Mouse (Mus musculus): ENCODE measurements around the gene Rcbtb2. TPM values are rescaled to one million over a fixed set of nuclear protein-coding genes. Genes with fewer than 3 reads are reported as not detected.
A peak's percentile ranks its signal among the peaks of the same experiment; 100 is the strongest.

Rcbtb2 gene
- total RNA-seq, 2 experiments from 2014 or later: 19.1 to 20.6 TPM

DNA sequence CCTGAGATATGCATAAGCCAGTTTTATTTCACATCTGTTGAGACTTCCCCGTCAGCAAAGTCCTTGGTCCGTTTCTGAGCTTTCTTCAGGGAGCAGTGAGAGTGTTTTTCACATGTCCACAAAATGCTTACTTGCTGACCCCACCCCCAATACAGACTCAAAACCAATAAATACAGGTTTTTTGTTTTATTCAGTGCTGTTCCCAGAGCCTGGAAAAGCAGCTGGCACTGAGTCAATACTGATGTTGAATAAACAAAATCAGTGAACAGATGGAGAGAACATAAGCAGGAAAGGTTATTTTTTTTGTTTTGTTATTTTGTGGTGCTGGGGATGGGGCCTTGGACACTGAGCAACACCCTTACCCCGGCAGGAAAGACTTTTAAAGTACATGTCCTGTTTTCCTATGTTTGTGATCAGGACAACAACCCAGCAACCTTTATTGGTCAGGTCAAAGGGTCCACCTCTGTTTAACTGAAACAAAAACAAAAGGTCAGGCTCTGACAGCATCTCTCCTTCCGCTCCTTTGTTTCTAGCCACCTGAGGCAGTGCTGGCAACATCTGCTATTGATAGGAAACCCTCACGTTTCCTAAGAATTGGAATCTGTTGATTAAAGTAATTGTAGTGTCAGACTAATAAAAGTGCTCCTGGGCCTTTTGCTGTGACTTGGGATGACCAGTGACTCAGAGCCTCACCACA lies 108.6 kb downstream of the Rcbtb2 start:
- intact Hi-C loops (cut with DNase I): no loop called here
- TF ChIP-seq CTCF (IDR thresholded peaks at IDR 0.05): no peak
- H3K4me3 ChIP-seq: no peak overlapping the region
- DNase-seq (ENCODE audit: extremely low spot score in 1 of 2, low spot score in 2 of 2): no peak
- no peak overlapping the region for H3K27ac ChIP-seq

DNA sequence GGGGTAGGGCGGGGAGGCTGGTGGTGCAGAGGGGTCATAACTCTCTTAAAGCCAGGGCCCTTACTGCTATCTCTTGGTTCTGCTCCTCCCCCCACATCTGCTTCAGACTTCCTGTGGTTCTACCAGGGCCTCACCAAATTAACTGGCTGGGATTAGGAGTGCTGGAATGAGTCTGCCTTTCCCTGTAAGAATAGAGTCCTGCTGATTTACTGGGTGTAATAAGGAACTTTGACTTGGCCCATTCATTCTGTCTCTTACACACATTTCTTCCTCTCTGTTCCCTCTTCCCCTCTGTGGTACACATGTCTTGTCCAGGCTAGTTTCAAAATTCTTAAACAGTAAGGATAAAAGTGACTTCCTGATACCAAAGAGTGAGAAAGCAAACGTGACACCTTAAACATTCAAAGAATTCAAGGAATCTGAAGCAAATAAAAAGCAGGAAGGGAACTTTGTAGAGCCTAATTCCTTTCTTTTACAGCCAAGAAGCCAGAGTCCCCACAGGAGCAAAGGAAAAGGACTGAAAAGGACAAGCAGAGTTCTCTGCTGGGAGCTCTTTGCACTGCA lies 111.7 kb downstream of the Rcbtb2 start:
- intact Hi-C loops (cut with DNase I): no loop called here

DNA sequence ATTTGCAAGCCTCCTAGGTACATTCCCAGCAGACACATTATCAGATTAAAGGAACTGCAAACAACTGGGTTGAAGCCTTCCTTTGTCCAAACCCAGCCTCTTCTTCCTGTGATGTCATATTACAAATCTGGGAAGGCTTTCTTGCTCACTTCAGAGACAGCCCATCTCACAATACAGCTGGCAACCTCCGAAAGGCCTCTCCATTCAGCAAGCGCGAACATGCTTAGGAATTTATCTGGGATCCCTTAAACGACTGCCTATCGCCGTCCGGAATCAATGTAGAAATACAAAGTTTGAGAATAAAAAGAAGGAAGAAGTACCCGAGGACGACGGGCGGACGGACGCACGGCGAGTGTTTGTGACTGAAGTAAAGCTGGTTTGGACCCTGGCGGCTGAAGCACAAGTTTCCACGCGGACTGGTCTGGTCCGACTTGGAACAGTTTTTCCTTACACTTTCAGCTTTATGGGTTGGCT lies 115.0 kb downstream of the Rcbtb2 start, which contains the start of gene Lpar6:
Gene Lpar6 (plus strand): TSS at position 48 of the 474 bp plus-strand sequence.
- peak; percentile 1 for TF ChIP-seq CTCF (IDR thresholded peaks at IDR 0.05)
- Histone ChIP-seq H3K4me3 (peak within 1 kb of the TSS; percentile 53), H3K27ac (peak within 1 kb of the TSS; percentile 73)
- intact Hi-C loops (cut with DNase I): no loop called here
- peak in 1 of 2 experiments; percentile 25 for DNase-seq (ENCODE audit: extremely low spot score in 1 of 2, low spot score in 2 of 2)

More for the DNA sequence above, 111.7 kb downstream of the Rcbtb2 start:
- no peak for DNase-seq (ENCODE audit: extremely low spot score in 1 of 2, low spot score in 2 of 2)
- H3K27ac ChIP-seq: peak overlapping the region; percentile 26
- no peak for TF ChIP-seq CTCF (IDR thresholded peaks at IDR 0.05)
- no peak overlapping the region for H3K4me3 ChIP-seq

DNA sequence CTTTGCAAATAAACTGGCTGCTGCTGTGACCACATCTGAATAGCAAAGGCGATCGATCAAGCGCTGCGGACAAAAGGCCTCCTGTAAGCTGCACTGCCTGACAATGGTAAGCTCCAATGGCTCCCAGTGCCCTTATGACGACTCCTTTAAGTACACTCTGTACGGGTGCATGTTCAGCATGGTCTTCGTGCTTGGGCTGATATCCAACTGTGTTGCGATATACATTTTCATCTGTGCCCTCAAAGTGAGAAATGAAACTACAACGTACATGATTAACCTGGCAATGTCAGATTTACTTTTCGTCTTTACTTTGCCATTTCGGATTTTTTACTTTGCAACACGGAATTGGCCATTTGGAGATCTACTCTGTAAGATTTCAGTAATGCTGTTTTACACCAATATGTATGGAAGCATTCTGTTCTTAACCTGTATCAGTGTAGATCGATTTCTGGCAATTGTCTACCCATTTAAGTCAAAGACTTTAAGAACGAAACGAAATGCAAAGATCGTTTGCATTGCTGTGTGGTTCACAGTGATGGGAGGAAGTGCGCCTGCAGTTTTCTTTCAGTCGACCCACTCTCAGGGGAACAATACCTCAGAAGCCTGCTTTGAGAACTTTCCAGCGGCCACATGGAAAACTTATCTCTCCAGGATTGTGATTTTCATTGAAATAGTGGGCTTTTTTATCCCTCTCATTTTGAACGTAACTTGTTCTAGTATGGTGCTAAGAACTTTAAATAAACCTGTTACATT lies 115.8 kb downstream of the Rcbtb2 start:
- DNase-seq (ENCODE audit: extremely low spot score in 1 of 2, low spot score in 2 of 2): peak in 1 of 2 experiments; percentile 15
- TF ChIP-seq CTCF (IDR thresholded peaks at IDR 0.05): no peak
- intact Hi-C loops (cut with DNase I): no loop called here
- H3K4me3 ChIP-seq: peak overlapping the region; percentile 53
- peak overlapping the region; percentile 73 for H3K27ac ChIP-seq

DNA sequence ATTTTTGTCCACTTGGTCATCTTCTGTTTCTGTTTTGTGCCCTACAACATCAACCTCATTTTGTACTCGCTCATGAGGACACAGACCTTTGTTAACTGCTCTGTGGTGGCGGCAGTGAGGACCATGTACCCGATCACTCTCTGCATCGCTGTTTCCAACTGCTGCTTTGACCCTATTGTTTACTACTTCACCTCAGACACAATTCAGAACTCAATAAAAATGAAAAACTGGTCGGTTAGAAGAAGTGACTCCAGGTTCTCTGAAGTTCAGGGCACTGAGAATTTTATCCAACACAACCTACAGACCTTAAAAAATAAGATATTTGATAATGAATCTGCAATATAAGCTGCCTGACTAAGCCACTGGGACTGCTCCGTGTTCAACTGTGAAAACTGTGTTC lies 116.5 kb downstream of the Rcbtb2 start:
- Histone ChIP-seq H3K27ac (peak overlapping the region; percentile 73), H3K4me3 (peak overlapping the region; percentile 53)
- TF ChIP-seq CTCF (IDR thresholded peaks at IDR 0.05): no peak
- no peak for DNase-seq (ENCODE audit: extremely low spot score in 1 of 2, low spot score in 2 of 2)
- intact Hi-C loops (cut with DNase I): no loop called here

DNA sequence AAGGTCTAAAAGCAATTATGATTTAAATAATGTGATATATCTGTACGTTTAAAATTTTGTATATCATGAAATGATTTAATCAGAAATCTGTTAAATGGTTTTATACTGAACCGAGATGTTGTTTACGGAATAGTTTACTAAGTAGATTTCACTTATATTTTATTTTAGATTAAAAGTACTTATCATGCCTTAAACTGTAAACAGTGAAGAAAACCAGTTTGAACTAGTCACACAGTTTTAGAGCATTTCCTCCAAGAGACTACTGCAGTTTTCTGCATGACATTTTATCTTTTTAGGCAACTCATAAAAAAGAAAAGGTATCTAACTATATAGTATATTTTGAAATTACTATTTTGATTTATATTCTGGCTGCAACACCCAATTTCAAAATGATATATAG lies 117.0 kb downstream of the Rcbtb2 start:
- intact Hi-C loops (cut with DNase I): no loop called here
- H3K4me3 ChIP-seq: peak overlapping the region; percentile 53
- no peak for DNase-seq (ENCODE audit: extremely low spot score in 1 of 2, low spot score in 2 of 2)
- no peak for TF ChIP-seq CTCF (IDR thresholded peaks at IDR 0.05)
- H3K27ac ChIP-seq: no peak overlapping the region; the same call in 1 of the 2 replicates

DNA sequence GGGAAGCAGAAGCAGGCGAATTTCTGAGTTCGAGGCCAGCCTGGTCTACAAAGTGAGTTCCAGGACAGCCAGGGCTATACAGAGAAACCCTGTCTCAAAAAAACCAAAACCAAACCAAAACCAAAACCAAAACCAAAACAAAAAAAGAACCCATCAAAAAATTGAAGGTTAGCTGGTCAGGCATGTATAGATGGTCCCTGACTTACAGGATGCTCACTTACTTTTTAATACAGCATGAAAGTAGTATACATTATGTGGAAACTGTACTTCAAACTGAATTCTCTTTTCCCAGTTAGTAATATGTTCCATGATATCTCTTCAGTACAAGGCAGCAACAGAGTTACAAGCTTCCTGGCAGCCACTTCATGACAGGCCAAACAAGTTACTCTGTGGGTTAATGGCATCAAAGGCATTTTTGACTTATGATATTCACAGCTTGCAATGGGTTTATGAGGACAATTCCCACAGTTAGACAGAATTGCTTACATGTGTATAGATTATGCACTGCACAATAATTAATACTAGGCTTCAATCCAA lies 121.3 kb downstream of the Rcbtb2 start:
- intact Hi-C loops (cut with DNase I): no loop called here
- H3K4me3 ChIP-seq: no peak overlapping the region
- TF ChIP-seq CTCF (IDR thresholded peaks at IDR 0.05): no peak
- DNase-seq (ENCODE audit: extremely low spot score in 1 of 2, low spot score in 2 of 2): no peak
- H3K27ac ChIP-seq: no peak overlapping the region

DNA sequence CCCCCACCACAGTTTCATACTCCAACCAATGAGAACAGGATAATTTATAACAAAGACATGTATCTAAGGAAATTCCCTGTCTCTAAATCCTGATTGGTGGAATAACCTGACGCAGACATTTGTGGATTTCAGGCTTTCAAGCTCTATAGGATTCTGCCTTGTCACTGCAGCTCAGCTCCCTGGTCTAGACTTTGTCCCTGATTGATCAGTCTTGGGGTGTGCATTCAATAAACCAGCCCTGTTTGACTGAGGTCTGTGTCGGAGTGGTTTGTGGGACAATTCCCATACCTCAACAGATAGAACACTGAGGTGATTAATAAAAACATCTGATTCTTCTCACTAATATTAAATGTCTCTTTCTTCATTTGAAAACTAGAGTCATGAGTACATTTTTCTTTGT lies 127.2 kb downstream of the Rcbtb2 start:
- Histone ChIP-seq H3K27ac (no peak overlapping the region), H3K4me3 (no peak overlapping the region)
- DNase-seq (ENCODE audit: extremely low spot score in 1 of 2, low spot score in 2 of 2): no peak
- intact Hi-C loops (cut with DNase I): no loop called here
- TF ChIP-seq CTCF (IDR thresholded peaks at IDR 0.05): no peak

DNA sequence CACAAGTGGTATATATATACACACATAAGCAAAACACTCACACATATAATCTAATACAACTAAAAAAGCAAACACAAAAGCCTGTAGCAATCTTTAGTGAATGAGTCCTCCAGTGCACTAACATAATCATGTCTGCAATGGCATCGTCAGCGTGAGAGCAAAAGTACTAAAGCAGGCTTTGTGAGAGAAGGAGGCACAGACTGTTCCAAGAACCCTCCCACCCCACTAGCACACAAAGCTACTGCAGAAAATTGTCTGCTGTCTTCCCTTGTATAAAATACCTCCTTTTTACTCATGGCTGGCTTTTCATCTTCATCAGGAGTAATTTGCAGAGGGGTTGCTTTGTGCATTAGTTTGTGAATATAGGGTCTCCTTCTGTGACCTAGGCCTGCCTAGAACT lies 129.4 kb downstream of the Rcbtb2 start:
- Histone ChIP-seq H3K27ac (no peak overlapping the region; the same call in 1 of the 2 replicates), H3K4me3 (no peak overlapping the region)
- TF ChIP-seq CTCF (IDR thresholded peaks at IDR 0.05): no peak
- DNase-seq (ENCODE audit: extremely low spot score in 1 of 2, low spot score in 2 of 2): no peak
- intact Hi-C loops (cut with DNase I): no loop called here

DNA sequence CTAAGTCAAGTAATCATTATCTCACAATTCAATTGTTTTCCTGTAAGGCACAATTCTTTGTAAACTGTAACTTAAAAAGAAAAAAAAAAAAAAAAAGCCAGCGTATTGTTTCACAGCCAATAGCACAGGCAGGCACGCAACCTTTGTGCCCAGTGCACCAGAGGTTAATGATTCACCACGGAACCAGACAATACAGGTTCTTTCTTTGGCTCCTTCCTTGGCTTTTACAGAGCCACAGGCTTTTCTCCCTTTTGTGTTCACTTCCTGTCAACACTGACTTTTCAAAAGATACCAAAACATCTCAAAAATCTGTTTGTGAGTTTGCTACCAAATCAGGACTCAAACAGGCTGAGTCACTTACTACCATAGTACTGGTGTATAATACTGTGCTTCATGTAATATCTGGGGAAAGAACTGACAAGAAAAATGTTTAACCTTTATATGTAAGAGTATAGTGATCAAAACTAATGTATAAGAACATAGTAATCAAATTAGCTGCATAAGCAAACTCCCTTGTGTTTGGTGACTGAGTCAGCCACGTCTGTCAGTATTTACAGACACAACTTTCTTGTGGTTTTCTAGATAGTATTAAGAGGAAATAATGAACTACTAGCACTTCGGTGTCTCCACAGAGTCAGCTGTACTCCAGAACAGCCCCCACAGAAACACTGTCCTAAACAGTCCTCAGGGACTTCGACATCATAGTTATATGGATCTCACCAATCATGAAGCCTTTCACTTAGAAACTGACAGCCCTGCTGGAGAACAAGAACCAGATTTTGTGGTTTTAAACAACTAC lies 130.8 kb downstream of the Rcbtb2 start:
- TF ChIP-seq CTCF (IDR thresholded peaks at IDR 0.05): no peak
- H3K27ac ChIP-seq: peak overlapping the region; percentile 26; the same call in 1 of the 2 replicates
- no peak overlapping the region for H3K4me3 ChIP-seq
- DNase-seq (ENCODE audit: extremely low spot score in 1 of 2, low spot score in 2 of 2): no peak
- intact Hi-C loops (cut with DNase I): no loop called here

DNA sequence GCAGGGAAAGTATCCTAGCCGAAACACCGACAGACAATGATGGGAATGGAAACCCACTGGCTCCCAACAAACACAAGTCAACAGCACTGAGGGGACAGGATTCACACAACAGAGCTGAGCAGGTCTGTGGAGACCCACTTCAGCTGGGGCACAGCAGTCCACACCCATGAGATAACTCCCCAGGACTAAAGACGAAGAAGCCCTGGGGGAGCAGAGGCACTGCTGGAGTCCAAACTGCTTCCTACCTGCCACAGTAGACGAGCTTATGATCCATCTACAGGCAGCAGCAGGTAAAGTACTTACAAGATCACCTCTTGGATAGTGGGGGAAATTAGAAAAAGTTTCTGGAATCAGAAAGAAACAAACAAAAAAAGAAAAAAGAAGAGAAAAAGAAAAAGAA lies 131.6 kb downstream of the Rcbtb2 start:
- Histone ChIP-seq H3K4me3 (no peak overlapping the region), H3K27ac (no peak overlapping the region)
- intact Hi-C loops (cut with DNase I): no loop called here
- TF ChIP-seq CTCF (IDR thresholded peaks at IDR 0.05): no peak
- no peak for DNase-seq (ENCODE audit: extremely low spot score in 1 of 2, low spot score in 2 of 2)
